Mouse (Mus musculus) thymus, adult 2 months (tissue): ENCODE results near the gene Ttc1. TPM values are rescaled to one million over a fixed set of nuclear protein-coding genes. Genes with fewer than 3 reads are reported as not detected.
A peak's percentile ranks its signal among the peaks of the same experiment; 100 is the strongest.

Experiments
- DNase-seq: peaks from one replicate; pipeline ENCODE4 v3.0.0; 2021
- H3K27ac ChIP-seq: fragments of 200-500 bp; 2 replicates; pipeline ENCODE4 v1.5.1; 2012; ENCODE audit warnings: low read length, control low read depth; ENCODE audit not compliant: control insufficient read depth, insufficient read depth
- H3K27me3 ChIP-seq: fragments of 200-500 bp; 2 replicates; pipeline ENCODE4 v1.6.1; 2012; ENCODE audit warnings: mild to moderate bottlenecking, low read length, moderate library complexity, mixed read lengths; ENCODE audit not compliant: control insufficient read depth, insufficient read depth
- H3K36me3 ChIP-seq: fragments of 200-500 bp; 2 replicates; pipeline ENCODE4 v1.6.1; 2012; ENCODE audit warnings: mild to moderate bottlenecking, low read length, moderate library complexity; ENCODE audit not compliant: control insufficient read depth, insufficient read depth
- H3K4me1 ChIP-seq: fragments of 200-500 bp; replicated peaks from 2 replicates; pipeline ENCODE4 v1.6.1; 2012; ENCODE audit warnings: low read length; ENCODE audit not compliant: control insufficient read depth, insufficient read depth
- H3K4me3 ChIP-seq: fragments of 200-500 bp; 2 replicates; pipeline ENCODE4 v1.5.1; 2012; ENCODE audit warnings: mild to moderate bottlenecking, low read length, control low read depth, moderate library complexity; ENCODE audit not compliant: control insufficient read depth, insufficient read depth
- CTCF ChIP-seq: fragments of 200-500 bp; IDR thresholded peaks from 2 replicates; pipeline ENCODE4 v1.5.1; 2012; ENCODE audit warnings: mild to moderate bottlenecking, control low read depth, low read length, moderate library complexity, borderline replicate concordance; ENCODE audit not compliant: control insufficient read depth, poor library complexity, insufficient read depth; ENCODE audit errors: extremely low read depth
- POLR2A ChIP-seq: fragments of 200-500 bp; IDR thresholded peaks from 2 replicates; pipeline ENCODE4 v1.6.1; 2012; ENCODE audit warnings: mild to moderate bottlenecking, low read length, control low read depth, moderate library complexity; ENCODE audit not compliant: control insufficient read depth, poor library complexity, insufficient read depth; ENCODE audit errors: extremely low read depth
- WGBS: fragments of 180-500 bp; shearing (Covaris S2); methylation state at CpG from one replicate; pipeline ENCODE4 v1.1.7; 2018; 5-methylcytosine and 5-hydroxymethylcytosine counted together
- polyA plus RNA-seq: library from polyadenylated mRNA; depleted of rRNA; stranded (reverse); fragments of >200 nt; gene quantifications from 2 replicates; pipeline ENCODE4 v1.2.3, GENCODE M21; 2012; rRNA removed

The Ttc1 gene
- polyA plus RNA-seq, result 11.6 and 12.1 TPM in 2 replicates

DNA sequence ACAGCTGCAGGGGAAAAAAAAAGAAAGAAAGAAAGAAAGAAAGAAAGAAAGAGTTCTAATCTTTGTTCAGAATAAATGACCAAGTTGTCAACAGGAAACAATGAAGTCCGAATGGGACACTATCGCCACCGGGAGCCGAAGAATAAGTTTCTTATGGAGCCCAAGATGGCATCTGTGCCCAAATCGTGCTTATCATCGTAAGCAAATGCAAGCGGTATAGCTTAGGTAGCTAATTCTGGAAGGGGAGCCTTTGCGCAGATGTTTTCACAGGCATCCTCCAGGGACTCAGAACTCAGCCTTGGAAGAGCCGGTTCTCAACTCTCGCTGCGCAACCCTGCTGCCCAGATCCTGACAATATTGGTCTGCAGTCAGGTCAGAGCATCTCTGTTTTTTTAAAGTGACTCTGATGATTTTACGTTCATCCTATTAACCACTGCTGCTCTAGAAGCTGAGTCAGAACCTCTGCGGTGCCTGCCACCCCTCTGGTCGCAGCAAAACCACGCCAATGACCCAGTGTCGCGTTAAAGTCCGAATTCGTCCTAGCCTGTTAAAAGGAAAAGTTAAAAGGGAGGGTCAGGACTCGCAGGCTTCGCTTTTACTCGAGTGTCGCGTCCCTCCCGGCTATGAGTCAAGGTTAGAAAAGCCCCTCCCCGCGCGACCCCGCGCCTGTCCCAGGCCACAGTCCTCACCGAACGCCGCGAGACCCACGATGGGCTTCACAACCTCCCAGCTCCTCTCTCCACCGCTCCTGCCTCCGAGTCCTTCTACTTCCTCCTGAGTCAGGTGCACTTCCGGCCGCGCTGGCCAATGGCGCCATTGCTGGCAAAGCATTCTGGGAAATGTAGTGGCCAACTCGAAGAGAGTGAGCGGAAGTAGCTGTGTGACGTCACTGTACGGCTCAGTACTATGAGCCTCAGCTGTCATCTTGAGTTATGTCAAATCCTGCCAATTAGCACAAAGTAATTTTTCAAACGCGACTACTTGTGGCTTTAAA is at the start of gene Ttc1:
TSS of gene Ttc1 (minus strand) at position 776 of the 994 bp plus-strand sequence.
- H3K4me3 ChIP-seq, result peak within 1 kb of the TSS; percentile 63
- peaks cover 18% of the 10 kb centered on the region for H3K36me3 ChIP-seq
- H3K4me1 ChIP-seq, result peaks cover 3% of the 10 kb centered on the region; the same call in 1 of the 2 replicates
- peak; percentile 96 for DNase-seq
- 2% methylated on average over 47 of the region's 47 CpGs for WGBS
- H3K27me3 ChIP-seq, result no peaks in the 10 kb centered on the region
- TF ChIP-seq CTCF (no peak), POLR2A (peak; percentile 77)
- H3K27ac ChIP-seq, result no peak within 1 kb of the TSS

DNA sequence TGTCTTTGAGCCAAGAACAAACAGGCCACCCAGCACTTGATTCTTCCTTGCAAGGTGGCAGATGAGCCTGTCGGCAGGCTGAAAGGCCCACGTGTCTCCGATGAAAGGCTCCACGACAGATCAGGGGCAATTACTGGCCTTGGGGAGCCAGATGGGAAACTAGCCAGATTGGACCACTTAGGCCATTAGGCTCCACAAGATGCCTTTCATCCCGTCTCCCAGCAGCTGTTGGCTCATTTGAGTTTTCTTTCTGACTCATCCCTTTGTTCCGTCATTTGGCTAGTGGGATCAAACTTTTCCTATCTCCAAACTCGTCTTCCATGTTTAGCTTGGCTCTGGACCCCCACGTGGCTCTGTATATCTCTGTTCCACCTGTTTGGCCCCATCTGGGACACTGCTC is 48.2 kb upstream of the Ttc1 start:
- Histone ChIP-seq H3K27ac (no peak overlapping the region), H3K4me1 (no peaks in the 10 kb centered on the region), H3K27me3 (no peaks in the 10 kb centered on the region), H3K36me3 (no peaks in the 10 kb centered on the region), H3K4me3 (no peak overlapping the region)
- no peak for TF ChIP-seq CTCF
- TF ChIP-seq POLR2A, result no peak
- DNase-seq, result no peak
- 74% methylated on average over 8 of the region's 8 CpGs for WGBS

DNA sequence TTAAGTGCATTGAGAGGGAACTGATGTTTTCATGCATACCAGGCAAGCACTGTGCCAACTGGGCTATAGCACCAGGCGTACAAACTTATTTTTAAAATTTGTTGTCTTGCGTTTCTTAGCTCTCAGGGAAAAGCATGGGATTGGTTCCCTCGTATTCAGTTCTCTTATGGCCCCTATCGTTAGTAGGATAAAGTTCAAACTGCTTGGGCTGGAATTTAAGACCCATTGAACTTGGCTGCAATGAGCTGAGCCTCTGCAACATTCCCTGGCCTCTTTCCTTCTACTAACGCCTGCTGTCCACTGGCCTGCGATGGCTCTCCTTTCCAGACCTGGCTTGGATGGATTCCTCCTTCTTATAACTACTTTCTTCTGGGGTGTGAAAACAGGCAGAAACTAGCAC is 42.6 kb upstream of the Ttc1 start:
- DNase-seq, result no peak
- H3K4me3 ChIP-seq, result no peak overlapping the region
- no peak overlapping the region for H3K27ac ChIP-seq
- H3K4me1 ChIP-seq, result no peaks in the 10 kb centered on the region
- WGBS, result 93% methylated on average over 6 of the region's 6 CpGs
- no peaks in the 10 kb centered on the region for H3K36me3 ChIP-seq
- no peak for TF ChIP-seq CTCF
- TF ChIP-seq POLR2A, result no peak
- H3K27me3 ChIP-seq, result no peaks in the 10 kb centered on the region

DNA sequence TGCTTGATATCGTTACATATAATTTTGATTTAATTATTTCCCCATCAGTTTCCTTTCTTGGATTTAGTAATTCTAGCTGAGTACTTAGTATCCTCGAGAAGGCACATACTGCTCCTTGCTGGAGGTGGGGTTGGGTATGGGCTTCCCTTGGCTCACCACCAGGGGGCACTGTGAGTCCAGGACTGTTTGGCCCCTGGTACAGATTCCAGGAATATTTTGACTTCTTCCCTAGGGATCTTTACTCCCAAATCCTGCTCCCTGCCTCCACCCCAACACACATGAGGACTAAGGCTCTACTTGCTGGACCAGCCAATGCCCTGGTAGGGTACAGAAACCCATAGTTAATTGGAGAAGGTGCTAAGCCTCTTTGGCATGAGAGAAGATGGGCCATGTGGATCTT is 36.0 kb upstream of the Ttc1 start:
- H3K4me3 ChIP-seq, result no peak overlapping the region
- peak; percentile 64; the same call in 1 of the 2 replicates for TF ChIP-seq CTCF
- TF ChIP-seq POLR2A, result no peak
- WGBS, result 24% methylated on average over 2 of the region's 2 CpGs
- no peaks in the 10 kb centered on the region for H3K36me3 ChIP-seq
- DNase-seq, result peak; percentile 45
- H3K27ac ChIP-seq, result no peak overlapping the region
- no peaks in the 10 kb centered on the region for H3K27me3 ChIP-seq
- H3K4me1 ChIP-seq, result no peaks in the 10 kb centered on the region

DNA sequence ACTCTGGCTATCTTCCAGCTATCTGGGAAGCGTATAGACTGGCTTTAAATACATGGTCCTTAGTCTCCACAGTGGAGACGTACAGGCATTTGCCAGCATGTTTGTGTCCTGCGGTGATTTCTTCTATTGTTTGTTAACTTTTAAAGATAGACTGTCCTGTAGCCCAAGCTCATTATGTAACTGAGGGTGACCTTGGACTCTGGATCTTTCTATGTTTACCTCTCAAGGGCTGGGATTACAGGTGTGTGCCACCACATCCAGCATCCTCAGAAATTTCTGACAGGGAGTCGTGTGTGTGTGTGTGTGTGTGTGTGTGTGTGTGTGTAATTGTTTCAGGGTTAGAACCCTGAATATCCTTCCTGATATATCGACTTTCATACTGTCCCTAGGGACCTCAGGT is 35.3 kb upstream of the Ttc1 start:
- no peaks in the 10 kb centered on the region for H3K27me3 ChIP-seq
- 86% methylated on average over 5 of the region's 5 CpGs for WGBS
- no peaks in the 10 kb centered on the region for H3K36me3 ChIP-seq
- TF ChIP-seq CTCF, result no peak
- TF ChIP-seq POLR2A, result no peak
- no peaks in the 10 kb centered on the region for H3K4me1 ChIP-seq
- no peak overlapping the region for H3K4me3 ChIP-seq
- no peak overlapping the region for H3K27ac ChIP-seq
- DNase-seq, result no peak

DNA sequence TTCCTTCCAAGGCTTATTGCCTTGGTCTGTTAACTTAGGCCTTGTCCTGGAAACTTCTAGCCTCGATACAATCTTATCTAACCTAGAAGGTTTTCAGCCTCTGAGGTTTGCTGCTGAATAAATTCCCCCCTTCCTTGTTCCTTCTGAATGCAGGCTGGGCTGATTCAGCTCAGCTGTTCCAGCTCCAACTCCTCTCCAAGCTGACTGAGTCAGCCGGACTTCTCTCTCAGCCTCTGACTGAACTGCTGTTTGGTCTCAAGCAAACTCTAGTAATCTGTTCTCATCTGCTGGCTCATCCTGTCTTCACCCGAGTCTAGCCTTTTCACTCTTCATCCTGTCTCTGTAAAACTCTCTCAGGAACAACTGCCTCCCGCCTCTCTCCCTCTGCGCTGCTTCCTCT is 31.7 kb upstream of the Ttc1 start:
- Histone ChIP-seq H3K27ac (no peak overlapping the region), H3K27me3 (peaks cover 4% of the 10 kb centered on the region), H3K4me1 (no peaks in the 10 kb centered on the region; the same call in 1 of the 2 replicates), H3K36me3 (no peaks in the 10 kb centered on the region), H3K4me3 (no peak overlapping the region)
- 74% methylated on average over 5 of the region's 5 CpGs for WGBS
- no peak for DNase-seq
- no peak for TF ChIP-seq CTCF
- no peak for TF ChIP-seq POLR2A

DNA sequence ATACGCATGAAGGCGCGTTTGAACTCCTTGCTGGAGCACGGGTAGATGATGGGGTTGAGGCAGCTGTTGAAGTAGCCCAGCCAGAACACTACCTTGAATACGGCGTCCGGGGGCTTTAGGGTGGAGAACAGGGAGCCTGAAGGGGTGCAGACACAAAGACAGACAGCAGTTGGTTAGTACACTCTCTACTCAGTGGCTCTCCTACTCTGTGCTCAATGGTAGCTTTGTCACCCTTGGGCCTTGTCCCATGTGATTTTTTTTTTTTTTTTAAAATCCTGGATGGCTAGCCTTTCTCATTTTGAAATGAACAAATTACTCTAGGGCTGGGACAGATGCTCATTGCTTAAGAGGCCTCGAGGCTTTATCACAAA is 28.5 kb upstream of the Ttc1 start:
- H3K27me3 ChIP-seq, result peaks cover 4% of the 10 kb centered on the region
- no peaks in the 10 kb centered on the region; the same call in 1 of the 2 replicates for H3K4me1 ChIP-seq
- no peak overlapping the region for H3K27ac ChIP-seq
- H3K36me3 ChIP-seq, result no peaks in the 10 kb centered on the region
- no peak overlapping the region for H3K4me3 ChIP-seq
- WGBS, result 37% methylated on average over 8 of the region's 8 CpGs
- no peak for DNase-seq
- TF ChIP-seq POLR2A, result no peak
